Mouse (Mus musculus) gastrocnemius, adult 18-20 months (tissue): ENCODE measurements around the gene Qpct. TPM values are rescaled to one million over a fixed set of nuclear protein-coding genes. Genes with fewer than 3 reads are reported as not detected.
"Not testable (repeated sequence)": the region's sequence is repeated elsewhere in the genome, so short reads cannot be mapped to it uniquely, and the experiment has no call there.

Experiments used
- DNase-seq: peaks from one replicate; pipeline ENCODE4 v3.0.0; 2021; ENCODE audit warnings: low spot score
- total RNA-seq, 2 experiments: library from RNA; stranded (reverse); gene quantifications; 2 replicates each; pipeline ENCODE4 v1.2.3; 2021

Qpct gene
- total RNA-seq, 2 experiments from 2014 or later = 2.3 to 3.5 TPM

DNA sequence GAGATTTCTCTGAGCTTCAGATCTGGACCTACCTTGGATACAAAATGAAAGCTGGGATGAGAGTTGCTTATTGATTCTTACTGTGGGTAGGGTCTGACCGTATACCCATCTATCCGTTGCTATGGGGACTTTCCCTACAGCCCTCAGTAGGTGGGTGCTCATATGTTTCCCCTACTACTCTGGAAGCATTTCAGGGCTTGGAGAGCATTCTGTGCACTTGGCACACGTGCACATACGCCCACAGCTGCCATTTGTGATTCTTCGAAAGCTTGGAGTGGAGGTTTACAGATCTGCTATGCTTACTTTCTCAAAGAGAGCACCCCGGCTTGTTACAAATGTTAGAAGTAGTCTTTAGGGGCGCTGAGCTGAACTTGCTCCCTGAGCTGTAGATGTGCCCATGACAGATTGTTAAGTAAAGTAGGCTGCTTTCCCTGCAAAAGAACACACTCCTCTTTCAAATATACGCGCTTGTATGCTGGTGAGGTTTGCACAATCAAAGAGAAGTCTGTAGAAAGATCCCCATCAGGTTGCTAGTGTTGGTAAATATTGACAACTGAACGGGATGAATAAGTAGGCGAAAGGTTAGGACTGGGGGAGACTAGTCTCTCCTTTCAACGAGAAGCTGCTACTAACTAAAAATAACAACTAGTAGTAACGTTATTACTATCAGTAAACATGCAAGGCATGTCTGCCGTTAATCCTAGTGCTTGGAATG lies 18.2 kb downstream of the Qpct start:
- no peak for DNase-seq

DNA sequence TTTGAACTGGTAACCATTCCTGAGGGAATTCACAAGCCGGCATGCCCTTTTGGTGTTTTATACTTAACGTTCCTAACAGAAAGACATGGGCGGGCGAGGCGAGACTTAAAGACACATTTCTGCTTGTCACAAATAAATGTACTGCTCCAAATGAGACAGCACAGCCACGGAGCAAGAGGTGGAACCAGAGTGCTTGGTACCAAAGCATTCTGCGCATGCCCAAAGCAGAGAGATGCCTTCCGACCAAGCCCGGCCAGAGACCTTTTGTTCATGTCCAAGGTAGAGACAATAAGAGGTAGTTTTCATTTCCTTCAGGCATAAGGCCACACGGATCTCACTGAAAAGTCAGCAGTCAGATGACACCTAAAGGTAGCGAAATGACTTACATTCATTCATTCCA lies 20.2 kb downstream of the Qpct start:
- DNase-seq = no peak

DNA sequence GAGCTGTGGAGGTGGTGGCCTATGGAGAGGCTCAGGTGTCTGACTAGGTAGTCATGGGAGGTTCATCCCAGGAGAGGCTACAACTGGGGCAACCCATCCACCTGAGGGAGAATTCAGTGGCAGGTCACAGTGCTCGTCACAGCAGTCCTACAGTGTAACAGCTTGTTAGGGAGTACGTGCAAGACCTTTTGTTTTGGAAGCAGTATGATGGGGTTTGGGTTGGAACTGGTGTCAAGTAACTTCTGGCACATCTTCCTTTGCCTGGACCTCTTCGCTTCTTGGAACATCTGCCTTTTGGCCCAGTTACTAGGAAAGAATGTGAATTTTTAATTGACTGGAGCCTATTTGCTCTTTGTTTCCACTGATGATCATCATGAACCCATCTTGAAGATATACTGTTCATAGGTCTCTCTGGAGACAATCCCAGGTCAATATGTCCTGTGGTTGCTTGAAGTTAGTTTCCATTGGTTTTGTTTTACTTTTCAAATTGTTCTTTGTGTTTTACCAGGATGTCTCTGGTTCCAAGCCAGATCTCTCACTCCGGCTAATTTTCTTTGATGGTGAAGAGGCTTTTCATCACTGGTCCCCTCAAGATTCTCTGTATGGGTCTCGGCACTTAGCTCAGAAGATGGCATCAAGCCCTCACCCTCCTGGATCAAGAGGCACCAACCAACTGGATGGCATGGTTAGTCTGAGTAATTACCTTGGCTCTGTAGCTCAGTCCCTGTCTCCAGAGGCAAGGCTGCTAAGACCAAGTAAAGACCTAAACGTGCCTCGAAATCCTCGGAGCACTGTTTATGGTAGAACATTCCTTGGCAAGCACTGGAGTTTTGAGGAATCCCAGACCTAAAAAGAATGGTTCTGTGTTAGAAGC lies 25.5 kb downstream of the Qpct start:
- DNase-seq = no peak

DNA sequence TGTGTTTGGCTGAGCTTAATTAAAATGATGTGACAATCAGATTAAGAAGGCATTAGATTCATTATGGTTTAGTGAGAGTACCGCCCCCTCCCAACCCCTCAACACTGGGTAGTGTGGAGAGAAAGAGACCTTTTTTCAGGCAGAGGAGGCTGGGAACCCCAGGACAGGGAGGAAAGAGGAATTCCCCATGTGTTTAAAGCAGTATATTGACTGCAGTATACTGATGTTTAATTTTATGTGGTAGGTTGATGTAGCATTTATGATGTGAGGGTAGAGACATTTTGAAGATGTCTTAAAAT lies 26.1 kb downstream of the Qpct start:
- no peak for DNase-seq

DNA sequence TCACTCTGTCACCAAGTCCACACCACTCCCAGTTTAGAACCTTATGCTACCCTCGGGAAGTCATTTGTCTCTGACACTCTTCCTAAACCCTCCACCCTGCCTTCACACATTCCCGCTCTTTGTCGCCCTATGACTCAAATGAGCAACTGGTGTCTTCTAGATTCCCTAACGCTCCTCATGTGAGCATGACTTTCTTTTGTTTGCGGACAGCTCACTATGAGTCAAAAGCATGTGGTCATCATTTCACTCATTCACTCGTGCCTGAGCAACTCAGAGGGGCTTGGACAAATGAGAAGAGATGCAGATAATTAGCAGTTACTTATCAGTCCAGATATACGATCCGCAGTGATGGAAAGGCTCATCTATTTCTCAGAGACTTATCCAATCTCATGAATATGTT lies 26.5 kb downstream of the Qpct start:
- no peak for DNase-seq

DNA sequence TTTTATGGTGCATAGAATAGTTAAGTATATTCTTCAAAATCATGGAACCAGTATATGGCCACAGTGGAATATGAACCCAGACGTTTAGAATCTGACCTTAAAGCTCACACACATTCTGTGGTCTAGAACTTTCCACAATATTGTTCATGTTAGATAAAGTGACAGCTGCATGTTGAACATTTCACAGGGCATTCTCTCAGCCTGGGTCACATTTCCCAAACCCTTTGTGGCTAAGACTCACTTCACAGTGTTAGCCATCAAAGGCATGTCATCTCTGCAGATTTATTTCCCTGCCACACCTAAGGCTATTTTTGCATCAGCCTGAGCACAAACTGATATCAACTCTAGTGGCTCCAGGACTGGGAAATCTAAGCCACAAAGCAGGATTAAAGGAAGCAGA lies 40.0 kb downstream of the Qpct start:
- DNase-seq = no peak

DNA sequence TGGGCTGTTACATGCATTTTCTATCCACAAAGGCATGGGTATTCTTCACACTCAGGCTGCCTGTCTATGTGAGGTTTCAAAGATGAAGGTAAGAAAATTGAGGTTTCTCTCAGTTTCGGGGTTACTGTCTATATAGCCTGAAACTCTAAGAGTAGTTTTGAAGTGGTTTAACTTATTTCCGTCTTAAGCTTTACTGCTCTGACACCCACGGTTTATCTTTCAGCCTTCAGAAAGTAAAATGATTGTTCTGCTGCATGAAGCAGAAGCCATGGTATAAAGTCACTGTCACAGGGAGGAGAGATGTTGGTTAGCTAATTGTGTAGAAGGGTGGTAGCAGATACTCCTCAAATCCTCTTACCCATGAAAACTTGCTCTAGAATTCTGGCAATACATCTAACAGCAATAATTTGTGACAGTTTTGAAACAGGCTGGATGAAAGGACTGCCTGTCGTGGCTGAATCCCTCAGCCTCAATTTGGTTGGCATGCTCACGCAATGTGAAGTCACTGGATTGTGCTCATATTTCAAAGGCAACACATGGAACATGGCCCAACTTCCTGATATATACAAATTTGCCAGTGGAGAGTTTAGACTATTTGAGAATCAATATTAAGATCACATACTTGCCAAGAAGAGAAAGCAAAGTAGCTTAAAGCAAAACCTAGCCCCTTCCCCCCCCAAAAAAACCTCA lies 41.7 kb downstream of the Qpct start:
- DNase-seq = no peak

DNA sequence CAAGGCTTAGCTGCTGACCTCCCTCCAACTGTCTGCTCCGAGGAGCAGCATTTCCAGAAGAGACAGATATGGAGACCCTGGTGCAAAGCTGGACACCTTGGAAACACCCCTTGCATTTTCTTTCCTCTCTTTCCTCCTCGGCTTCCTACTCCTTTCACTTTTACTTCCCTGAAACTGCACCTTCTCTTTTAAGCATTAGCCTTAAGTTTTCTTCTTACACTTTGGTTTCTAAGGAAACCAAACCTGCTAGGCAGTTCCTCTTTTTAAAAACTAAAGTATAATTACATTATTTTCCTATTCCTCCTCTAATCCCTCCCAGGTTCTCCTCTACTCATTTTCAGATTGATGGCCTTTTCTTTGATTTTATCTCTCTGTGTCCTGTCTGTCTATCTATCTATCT lies 43.9 kb downstream of the Qpct start:
- DNase-seq = no peak

DNA sequence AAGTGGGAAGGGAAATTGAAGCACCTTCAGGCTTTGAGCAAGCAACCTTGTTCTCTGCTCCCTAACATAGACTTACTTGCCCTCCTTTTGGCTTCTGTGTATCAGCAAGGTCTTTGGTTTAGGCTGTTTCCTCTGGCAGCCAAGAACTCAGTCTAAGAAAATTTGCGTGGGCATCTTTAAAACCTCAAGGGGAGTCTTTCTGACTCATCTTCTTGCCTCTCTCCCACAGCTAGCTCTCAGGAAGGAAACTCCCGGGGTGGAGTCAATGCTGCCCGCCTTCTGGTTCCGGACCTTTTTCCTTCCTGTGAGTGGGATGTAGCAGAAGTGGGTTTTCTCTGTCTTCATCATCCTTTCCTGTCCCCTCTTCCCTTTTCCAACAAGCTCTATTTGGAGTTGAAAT lies 48.2 kb downstream of the Qpct start:
- no peak for DNase-seq

DNA sequence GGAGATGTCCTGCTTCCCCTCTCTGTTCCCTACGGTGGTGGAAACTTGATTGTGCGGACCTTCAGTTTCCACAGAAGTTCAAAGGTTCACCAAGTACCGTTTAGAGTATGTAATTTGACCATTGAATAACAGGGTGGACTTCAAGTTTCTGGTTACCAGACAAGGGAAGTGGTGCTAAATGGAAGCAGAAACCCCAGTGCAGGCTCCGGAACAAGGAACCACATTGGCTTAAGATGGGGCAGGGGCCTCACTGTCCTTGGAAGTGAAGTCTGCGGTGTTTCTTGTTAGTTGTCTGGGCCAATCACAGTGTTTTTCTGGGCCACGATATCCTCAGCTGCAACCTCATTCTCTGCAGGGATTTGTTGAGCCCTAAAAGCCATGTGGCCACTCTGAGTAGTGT lies 56.5 kb downstream of the Qpct start:
- no peak for DNase-seq

DNA sequence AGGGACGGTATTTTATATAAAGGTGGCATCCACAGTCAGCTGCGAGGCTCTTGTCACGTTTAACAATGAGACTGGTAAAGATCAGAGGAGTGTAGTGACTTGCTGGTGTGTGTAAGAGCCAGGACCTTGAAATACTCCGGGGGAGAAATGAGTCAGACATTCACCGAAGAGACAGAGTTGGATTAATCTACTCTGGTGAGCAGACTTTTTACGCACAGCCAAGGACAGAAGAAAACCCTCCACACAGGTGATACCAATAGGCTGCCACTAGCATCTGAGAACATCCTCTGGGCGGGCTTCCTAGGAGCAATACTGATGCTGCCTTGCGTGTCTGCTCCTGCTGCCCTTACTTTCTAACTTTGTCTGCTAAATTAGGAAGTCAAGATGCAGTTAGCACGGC lies 57.9 kb downstream of the Qpct start:
- no peak for DNase-seq

DNA sequence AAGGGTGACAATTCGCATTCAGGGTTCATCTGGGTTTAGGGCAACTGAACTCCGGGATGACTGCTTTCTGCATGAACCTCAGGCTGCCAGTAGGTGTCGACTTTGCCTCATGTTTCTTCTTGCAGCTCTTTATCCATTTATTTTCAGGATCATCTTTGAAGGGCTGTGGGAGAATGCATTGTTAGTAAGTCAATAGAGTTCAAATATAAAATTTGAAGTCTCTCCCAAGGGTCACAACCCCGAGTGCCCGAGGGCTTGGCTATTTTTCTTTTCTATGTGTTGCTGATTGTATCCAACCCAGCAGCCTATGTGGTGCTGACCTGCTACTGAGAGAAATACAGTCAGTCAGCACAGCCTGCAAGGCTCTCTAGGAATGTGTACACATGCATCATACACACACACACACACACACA lies 59.2 kb downstream of the Qpct start:
- DNase-seq = peak; percentile 30

DNA sequence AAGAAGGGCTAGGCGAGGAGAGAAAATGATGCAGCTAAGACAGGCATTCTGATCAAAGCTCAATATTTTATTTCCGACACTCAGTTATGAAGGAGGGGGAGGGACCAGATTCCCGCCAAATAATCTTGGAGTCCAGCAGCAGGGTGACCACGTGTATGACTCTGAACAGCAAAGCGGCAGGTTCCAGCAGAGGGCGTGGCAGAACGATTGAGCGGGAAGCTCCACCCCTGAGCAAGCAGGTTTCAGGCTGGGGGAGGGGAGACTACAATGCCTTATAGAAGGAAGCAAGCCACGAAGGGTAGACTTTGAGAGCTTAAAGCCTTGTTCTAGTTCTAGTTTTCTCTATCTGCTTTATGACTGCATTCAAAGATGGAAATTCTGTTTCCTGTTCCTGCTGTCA lies 63.5 kb downstream of the Qpct start:
- DNase-seq = not testable (repeated sequence)

DNA sequence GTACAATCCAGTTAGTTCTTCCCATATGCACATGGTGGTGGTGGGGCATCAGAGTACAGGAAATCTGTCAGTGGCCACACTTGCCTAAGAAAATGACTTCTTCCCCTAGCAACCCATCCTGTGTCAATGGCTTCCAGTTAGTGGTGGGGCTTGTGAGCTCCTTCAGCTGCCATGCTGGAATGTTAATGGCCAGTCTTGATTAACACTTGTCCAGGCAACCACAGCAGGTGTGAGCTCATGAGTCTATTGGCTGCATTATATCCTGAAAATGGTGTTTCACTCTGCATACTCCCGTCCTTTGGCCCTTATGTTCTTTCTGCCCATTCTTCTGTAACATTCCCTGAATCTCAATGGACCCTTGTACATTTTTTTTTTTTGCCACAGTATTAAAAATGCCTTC lies 67.4 kb downstream of the Qpct start:
- no peak for DNase-seq

DNA sequence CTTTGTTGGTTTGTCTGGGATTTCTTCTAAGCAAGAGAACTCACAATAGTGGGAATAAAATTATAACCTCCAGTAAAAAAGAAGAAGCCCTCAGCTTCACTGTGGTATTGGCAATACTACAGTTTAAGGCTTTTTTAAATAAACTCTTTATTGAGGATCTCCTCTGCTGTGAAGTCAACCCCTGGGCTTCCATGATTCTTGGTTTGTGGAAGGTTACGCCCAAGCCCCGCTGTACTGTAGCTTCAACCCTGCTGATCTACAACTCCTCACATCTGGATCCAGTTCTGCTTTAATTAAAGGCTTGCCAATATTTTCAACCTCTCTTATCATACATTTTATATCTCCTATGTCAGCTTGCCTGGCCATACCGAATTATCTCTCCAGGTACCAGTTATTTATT lies 68.6 kb downstream of the Qpct start:
- DNase-seq = no peak

DNA sequence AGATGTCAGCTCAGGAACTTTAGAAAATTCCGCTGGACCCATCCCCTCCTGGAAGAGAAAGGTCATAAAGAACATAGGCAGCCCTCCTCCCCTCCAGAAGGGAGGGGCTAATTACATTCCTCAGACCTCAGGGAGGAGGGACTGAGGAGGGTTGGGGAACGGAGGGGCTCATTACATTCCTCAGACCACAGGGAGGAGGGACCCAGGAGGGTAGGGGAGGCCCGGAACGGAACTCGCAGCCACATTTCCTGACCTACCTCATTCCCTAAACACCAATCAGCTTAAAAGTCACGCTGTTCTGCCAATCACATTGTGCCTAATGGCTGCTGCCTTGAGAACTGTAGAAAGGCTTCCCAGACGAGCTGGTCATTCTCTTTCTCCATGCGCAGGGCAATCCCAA lies 82.0 kb downstream of the Qpct start:
- no peak for DNase-seq

DNA sequence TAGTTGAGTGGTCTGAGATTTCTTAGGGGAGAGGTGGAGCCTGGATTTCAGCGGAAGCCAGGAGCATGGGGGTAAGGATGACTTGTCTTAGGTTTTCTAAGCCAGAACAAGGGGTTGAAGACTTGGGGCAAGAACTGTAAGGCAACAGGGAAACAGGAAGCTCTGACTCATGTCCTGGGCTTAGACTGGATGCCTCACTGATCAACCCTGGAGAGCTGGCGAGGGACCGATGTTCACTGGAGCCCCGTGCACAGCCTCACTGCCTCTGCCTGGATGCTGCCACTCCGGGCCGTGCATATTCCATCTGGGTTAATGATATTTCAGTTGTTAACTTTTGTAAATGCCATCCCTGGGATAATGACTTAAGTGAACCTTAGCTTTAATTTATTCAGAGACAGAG lies 84.1 kb downstream of the Qpct start:
- peak; percentile 4 for DNase-seq

DNA sequence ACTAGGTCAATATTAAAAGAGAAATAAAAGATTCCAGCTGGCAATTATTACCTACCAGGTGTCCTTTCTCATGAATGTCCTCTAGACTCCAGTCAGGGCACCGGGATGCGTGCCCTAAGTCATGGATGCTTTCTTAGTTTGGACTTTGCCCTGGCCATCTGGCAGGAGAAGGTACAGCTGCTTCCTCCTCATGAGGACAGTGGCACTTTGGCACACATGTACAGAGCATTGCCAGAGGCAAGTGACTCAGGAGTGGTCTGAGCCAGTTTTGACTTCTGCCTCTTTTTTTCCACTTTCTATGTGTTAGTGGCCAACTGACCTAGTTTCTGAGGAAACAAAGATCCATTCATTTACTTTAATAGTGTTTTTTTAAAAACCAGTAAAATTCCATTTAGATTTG lies 84.7 kb downstream of the Qpct start:
- peak; percentile 9 for DNase-seq
